Mouse (Mus musculus): ENCODE measurements around the gene Gm10775. TPM values are rescaled to one million over a fixed set of nuclear protein-coding genes. Genes with fewer than 3 reads are reported as not detected.

The Gm10775 gene
- polyA plus RNA-seq, 1 experiment from 2014 or later: not detected

DNA sequence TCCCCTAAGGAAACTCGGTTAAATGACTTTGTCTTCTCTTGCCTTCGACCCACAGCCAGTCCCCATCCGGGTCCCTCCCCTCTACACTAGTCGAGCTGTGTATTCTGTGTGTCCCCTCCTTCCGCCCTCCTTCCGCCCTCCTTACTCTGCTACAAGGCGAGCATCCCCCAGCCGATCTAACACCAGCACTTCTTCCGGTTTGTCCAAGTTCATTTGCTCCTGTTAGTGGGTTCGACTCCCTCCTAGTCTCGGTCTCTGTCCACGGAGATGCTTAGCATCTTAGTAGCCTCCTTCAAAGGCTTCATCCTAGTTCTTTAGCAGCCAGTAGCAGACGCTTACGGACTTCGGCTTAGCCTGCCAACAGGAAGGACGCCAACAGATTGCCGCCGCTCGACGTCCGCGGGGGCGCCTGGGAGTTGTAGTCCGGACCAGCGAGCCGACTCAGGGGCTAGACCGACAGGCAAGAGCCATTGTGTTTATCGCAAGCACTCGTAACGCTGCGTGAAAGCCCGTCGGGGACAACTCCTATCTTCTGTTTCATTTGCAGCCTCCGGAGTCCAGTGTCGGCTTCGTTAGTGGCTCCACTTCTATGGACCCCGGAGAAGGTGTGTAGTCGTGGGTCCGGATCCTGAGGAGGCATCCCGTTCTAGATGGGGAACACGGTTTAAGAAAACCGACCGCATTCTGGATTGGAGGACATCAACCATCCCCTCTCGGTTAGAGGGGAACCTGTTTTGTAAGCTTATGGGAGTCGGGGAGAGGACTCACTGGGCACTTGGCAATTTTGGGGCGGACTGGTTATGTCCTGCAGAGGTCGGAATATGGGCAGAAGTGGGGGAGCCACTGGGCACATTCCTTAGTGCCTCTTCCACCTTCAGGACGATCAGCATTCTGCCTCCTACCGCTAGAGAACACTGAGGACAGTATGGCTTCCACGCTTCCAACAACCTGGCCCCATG lies 19.3 kb downstream of the Gm10775 start, which contains the start of gene Zfp369:
TSS of gene Zfp369 (plus strand) at position 432 of the 959 bp plus-strand sequence.
- under 1% methylated on average over 50 of the region's 50 CpGs for WGBS
- H3K4me3 ChIP-seq: peak within 1 kb of the TSS; percentile 73
- no peaks in the 10 kb centered on the region for H3K4me1 ChIP-seq
- H3K27me3 ChIP-seq (replicated peaks; ENCODE audit: low read depth, poor library complexity, severe bottlenecking): no peaks in the 10 kb centered on the region
- H3K9me3 ChIP-seq: peaks cover 42% of the 10 kb centered on the region
- DNase-seq (ENCODE audit: low spot score): peak; percentile 93
- peak within 1 kb of the TSS; percentile 87 for H3K27ac ChIP-seq (replicated peaks)
- peaks cover 65% of the 10 kb centered on the region for H3K36me3 ChIP-seq (replicated peaks)

- Histone ChIP-seq H3K36me3 (replicated peaks) (peaks cover 95% of the 10 kb centered on the region), H3K4me3 (no peak overlapping the region), H3K4me1 (no peaks in the 10 kb centered on the region), H3K9me3 (peaks cover 78% of the 10 kb centered on the region), H3K27ac (replicated peaks) (no peak overlapping the region), H3K27me3 (replicated peaks; ENCODE audit: low read depth, poor library complexity, severe bottlenecking) (no peaks in the 10 kb centered on the region)
- WGBS: 94% methylated on average over 2 of the region's 2 CpGs
- no peak for DNase-seq (ENCODE audit: low spot score)
Observed at GRCm38 (mm10) chr13:65286771-65287170, 27.4 kb downstream of the Gm10775 start.

DNA sequence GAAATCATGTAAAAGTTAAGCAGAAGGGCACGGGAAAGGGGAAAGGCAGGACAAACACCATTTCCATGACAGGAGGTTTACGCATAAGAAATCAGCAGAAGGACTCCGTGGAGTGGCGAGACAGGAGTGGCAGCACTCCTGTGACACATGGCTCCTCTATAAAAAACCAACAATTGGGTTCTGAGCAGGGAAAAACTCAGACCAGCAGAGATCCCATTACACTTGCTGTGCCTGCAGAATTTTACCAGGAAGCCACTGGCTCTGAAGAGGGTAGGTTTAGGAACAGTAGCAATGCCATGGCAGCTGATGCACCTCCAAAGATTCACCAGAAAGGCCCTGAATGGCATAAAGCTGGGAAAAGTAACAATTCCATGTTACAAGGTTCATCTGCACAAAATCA lies 37.0 kb downstream of the Gm10775 start:
- Histone ChIP-seq H3K4me3 (no peak overlapping the region), H3K36me3 (replicated peaks) (peaks cover 76% of the 10 kb centered on the region), H3K9me3 (peaks cover 72% of the 10 kb centered on the region), H3K4me1 (no peaks in the 10 kb centered on the region), H3K27me3 (replicated peaks; ENCODE audit: low read depth, poor library complexity, severe bottlenecking) (no peaks in the 10 kb centered on the region), H3K27ac (replicated peaks) (no peak overlapping the region)
- WGBS: 94% methylated on average over 4 of the region's 4 CpGs
- no peak for DNase-seq (ENCODE audit: low spot score)

Other genes with a start within 250 kb of the Gm10775 start
- not detected in 2 replicates for gene Spata31d1c, start 226.5 kb upstream of the Gm10775 start, polyA plus RNA-seq (2016; fragmentation: Nextera tagmentation; extraction: Ambion mirVana)
- not detected in 2 replicates for gene Prss47, start 206.8 kb upstream of the Gm10775 start, polyA plus RNA-seq (2016; fragmentation: Nextera tagmentation; extraction: Ambion mirVana)
- gene Mfsd14b, start 146.6 kb upstream of the Gm10775 start, polyA plus RNA-seq (2016; fragmentation: Nextera tagmentation; extraction: Ambion mirVana): 41.2 and 42.3 TPM in 2 replicates
- gene Olfr465-ps1, start 121.5 kb upstream of the Gm10775 start, polyA plus RNA-seq (2016; fragmentation: Nextera tagmentation; extraction: Ambion mirVana): not detected in 2 replicates
- gene Olfr466, start 109.3 kb upstream of the Gm10775 start, polyA plus RNA-seq (2016; fragmentation: Nextera tagmentation; extraction: Ambion mirVana): not detected in 2 replicates
- gene Nlrp4f, start 53.6 kb upstream of the Gm10775 start, polyA plus RNA-seq (2016; fragmentation: Nextera tagmentation; extraction: Ambion mirVana): not detected in 2 replicates
- gene Zfp369, start 19.3 kb downstream of the Gm10775 start, polyA plus RNA-seq (2016; fragmentation: Nextera tagmentation; extraction: Ambion mirVana): 16.0 and 17.2 TPM in 2 replicates

Measured in embryonic facial prominence, embryonic 10.5 days (tissue).